Mouse (Mus musculus) liver, postnatal 0 days (tissue): ENCODE data around the gene Klk7.

Source experiments
- CTCF ChIP-seq: sonication (generic); IDR thresholded peaks from 2 replicates; pipeline ENCODE4 v1.5.1; 2016; ENCODE audit warnings: antibody characterized with exemption, low read depth
- EP300 ChIP-seq: IDR thresholded peaks from 2 replicates; pipeline ENCODE4 v1.6.1; 2016; ENCODE audit warnings: antibody characterized with exemption, low read depth, mild to moderate bottlenecking

- TF ChIP-seq EP300 (no peak), CTCF (no peak)
These were observed 23.0 kb upstream of the Klk7 start for GRCm38 (mm10) chr7:43788096-43788495.
